Mouse (Mus musculus) MEL (cell line): ENCODE results near the gene Pimreg. TPM values are rescaled to one million over a fixed set of nuclear protein-coding genes. Genes with fewer than 3 reads are reported as not detected.
A peak's percentile ranks its signal among the peaks of the same experiment; 100 is the strongest.

Experiments
- DNase-seq: peaks from one replicate; pipeline ENCODE4 v3.0.0; 2011; ENCODE audit warnings: low read depth, low spot score
- H3K27ac ChIP-seq: 2 replicates; pipeline ENCODE4 v1.5.1; 2012; ENCODE audit warnings: low read depth, mild to moderate bottlenecking, control low read depth, low read length, moderate library complexity; ENCODE audit not compliant: control insufficient read depth
- H3K27me3 ChIP-seq, 2 experiments: fragments of 150-350 bp in 1 of 2; sonication (generic) in 1 of 2; 2 replicates each; pipeline ENCODE4 v1.6.1; 2012; ENCODE audit warnings: low read length in 2 of 2, mild to moderate bottlenecking in 2 of 2, improper control_type of control experiment in 1 of 2, moderate library complexity in 1 of 2; ENCODE audit not compliant: insufficient read depth in 2 of 2, control insufficient read depth in 1 of 2
- H3K36me3 ChIP-seq, 2 experiments: 2 replicates each; pipeline ENCODE4 v1.6.1; 2012 to 2014; ENCODE audit warnings: low read length in 2 of 2, improper control_type of control experiment in 1 of 2, inconsistent platforms in 1 of 2, mild to moderate bottlenecking in 1 of 2; ENCODE audit not compliant: insufficient read depth in 2 of 2, control insufficient read depth in 1 of 2
- H3K4me1 ChIP-seq, 2 experiments: fragments of 150-350 bp in 1 of 2; sonication (generic) in 1 of 2; 2 replicates each; pipeline ENCODE4 v1.6.1; 2012; ENCODE audit warnings: low read length in 2 of 2, improper control_type of control experiment in 1 of 2, mild to moderate bottlenecking in 1 of 2; ENCODE audit not compliant: insufficient read depth in 2 of 2, control insufficient read depth in 1 of 2
- H3K4me3 ChIP-seq, 2 experiments: fragments of 150-350 bp in 1 of 2; sonication (generic) in 1 of 2; 2 replicates each; pipeline ENCODE4 v1.5.1; 2012; ENCODE audit warnings: low read depth in 2 of 2, low read length in 2 of 2, mild to moderate bottlenecking in 2 of 2, moderate library complexity in 2 of 2, control low read depth in 1 of 2, improper control_type of control experiment in 1 of 2; ENCODE audit not compliant: control insufficient read depth in 1 of 2, insufficient read depth in 1 of 2
- H3K79me2 ChIP-seq: 2 replicates; pipeline ENCODE4 v1.6.1; 2012; ENCODE audit warnings: mild to moderate bottlenecking, low read length, moderate library complexity; ENCODE audit not compliant: control insufficient read depth, poor library complexity, insufficient read depth
- H3K9ac ChIP-seq: 2 replicates; pipeline ENCODE4 v1.6.1; 2012; ENCODE audit warnings: low read depth, mild to moderate bottlenecking, control low read depth, low read length, moderate library complexity; ENCODE audit not compliant: control insufficient read depth, poor library complexity, severe bottlenecking
- H3K9me3 ChIP-seq: fragments of 150-350 bp; sonication (generic); replicated peaks from 2 replicates; pipeline ENCODE4 v1.6.1; 2012; ENCODE audit warnings: mild to moderate bottlenecking, low read length, improper control_type of control experiment, moderate library complexity; ENCODE audit not compliant: insufficient read depth
- BHLHE40 ChIP-seq: IDR thresholded peaks from 2 replicates; pipeline ENCODE4 v1.6.1; 2012; ENCODE audit warnings: low read depth, mild to moderate bottlenecking, inconsistent platforms, low read length, improper control_type of control experiment, borderline replicate concordance
- CHD2 ChIP-seq: IDR thresholded peaks from 2 replicates; pipeline ENCODE4 v1.6.1; 2011; ENCODE audit warnings: low read length, improper control_type of control experiment
- CTCF ChIP-seq, 3 experiments: IDR thresholded peaks in 2 of 3; conservative IDR thresholded peaks in 1 of 3; 2 replicates each; pipeline ENCODE4 v1.5.1; 2011 to 2012; ENCODE audit warnings: low read length in 3 of 3, low read depth in 2 of 3, mild to moderate bottlenecking in 2 of 3, improper control_type of control experiment in 1 of 3, inconsistent platforms in 1 of 3, mixed read lengths in 1 of 3, moderate library complexity in 1 of 3; ENCODE audit not compliant: control insufficient read depth in 1 of 3, insufficient read depth in 1 of 3, poor library complexity in 1 of 3, severe bottlenecking in 1 of 3
- E2F4 ChIP-seq: IDR thresholded peaks from 2 replicates; pipeline ENCODE4 v1.6.1; 2011; ENCODE audit warnings: low read depth, low read length, improper control_type of control experiment, borderline replicate concordance
- ELF1 ChIP-seq: IDR thresholded peaks from 2 replicates; pipeline ENCODE4 v1.6.1; 2014; ENCODE audit warnings: low read depth, mild to moderate bottlenecking, inconsistent platforms, low read length, improper control_type of control experiment, moderate library complexity
- EP300 ChIP-seq, 2 experiments: IDR thresholded peaks; 2 replicates each; pipeline ENCODE4 v1.6.1; 2011; ENCODE audit warnings: improper control_type of control experiment in 2 of 2, low read length in 2 of 2, low read depth in 1 of 2, mild to moderate bottlenecking in 1 of 2
- ETS1 ChIP-seq: IDR thresholded peaks from 2 replicates; pipeline ENCODE4 v1.6.1; 2012; ENCODE audit warnings: low read depth, mild to moderate bottlenecking, inconsistent platforms, low read length, improper control_type of control experiment, moderate library complexity
- GATA1 ChIP-seq: IDR thresholded peaks from 2 replicates; pipeline ENCODE4 v1.6.1; 2011; ENCODE audit warnings: low read depth, low read length, improper control_type of control experiment
- HCFC1 ChIP-seq: IDR thresholded peaks from 2 replicates; pipeline ENCODE4 v1.6.1; 2012; ENCODE audit warnings: low read depth, mild to moderate bottlenecking, inconsistent platforms, low read length, improper control_type of control experiment, moderate library complexity
- JUND ChIP-seq: IDR thresholded peaks from 2 replicates; pipeline ENCODE4 v1.6.1; 2011; ENCODE audit warnings: low read depth, mild to moderate bottlenecking, improper control_type of control experiment, low read length
- KAT2A ChIP-seq: conservative IDR thresholded peaks from 2 replicates; pipeline ENCODE4 v1.6.1; 2012; ENCODE audit warnings: low read depth, low read length, improper control_type of control experiment, inconsistent platforms
- MAZ ChIP-seq: IDR thresholded peaks from 2 replicates; pipeline ENCODE4 v1.6.1; 2012; ENCODE audit warnings: low read depth, mild to moderate bottlenecking, inconsistent platforms, low read length, improper control_type of control experiment
- MEF2A ChIP-seq: IDR thresholded peaks from 2 replicates; pipeline ENCODE4 v1.6.1; 2014; ENCODE audit warnings: low read depth, mild to moderate bottlenecking, inconsistent platforms, low read length, improper control_type of control experiment; ENCODE audit not compliant: poor library complexity, insufficient replicate concordance, severe bottlenecking; ENCODE audit errors: extremely low read depth
- MXI1 ChIP-seq: IDR thresholded peaks from 2 replicates; pipeline ENCODE4 v1.6.1; 2011; ENCODE audit warnings: mild to moderate bottlenecking, low read depth, low read length, improper control_type of control experiment
- MYB ChIP-seq: IDR thresholded peaks from 2 replicates; pipeline ENCODE4 v1.6.1; 2011; ENCODE audit warnings: mild to moderate bottlenecking, low read depth, low read length, improper control_type of control experiment
- NELFE ChIP-seq: IDR thresholded peaks from 2 replicates; pipeline ENCODE4 v1.6.1; 2011; ENCODE audit warnings: low read depth, low read length, improper control_type of control experiment
- NRF1 ChIP-seq: IDR thresholded peaks from 2 replicates; pipeline ENCODE4 v1.6.1; 2014; ENCODE audit warnings: low read depth, mild to moderate bottlenecking, inconsistent platforms, low read length, improper control_type of control experiment, moderate library complexity; ENCODE audit not compliant: poor library complexity, insufficient read depth, severe bottlenecking
- POLR2AphosphoS2 ChIP-seq: IDR thresholded peaks from 2 replicates; pipeline ENCODE4 v1.6.1; 2011; ENCODE audit warnings: low read length, improper control_type of control experiment
- SMC3 ChIP-seq: IDR thresholded peaks from 2 replicates; pipeline ENCODE4 v1.6.1; 2011; ENCODE audit warnings: low read depth, low read length, improper control_type of control experiment
- USF1 ChIP-seq: IDR thresholded peaks from 2 replicates; pipeline ENCODE4 v1.6.1; 2014; ENCODE audit warnings: low read depth, mild to moderate bottlenecking, inconsistent platforms, low read length, improper control_type of control experiment, moderate library complexity
- ZC3H11A ChIP-seq: IDR thresholded peaks from 2 replicates; pipeline ENCODE4 v1.6.1; 2012; ENCODE audit warnings: low read depth, mild to moderate bottlenecking, inconsistent platforms, low read length, improper control_type of control experiment
- ZKSCAN1 ChIP-seq: IDR thresholded peaks from 2 replicates; pipeline ENCODE4 v1.6.1; 2012; ENCODE audit warnings: low read depth, mild to moderate bottlenecking, inconsistent platforms, low read length, improper control_type of control experiment, moderate library complexity
- polyA plus RNA-seq, 2 experiments: library from polyadenylated mRNA; stranded (reverse) in 1 of 2; unstranded in 1 of 2; fragments of >175 nt in 1 of 2; fragments of >200 nt in 1 of 2; gene quantifications; 2 replicates each; pipeline versions ENCODE4 v1.2.1 to v1.2.4; 2012; ENCODE audit warnings: low replicate concordance in 2 of 2, low read depth in 1 of 2; ENCODE audit not compliant: insufficient read length in 2 of 2, insufficient read depth in 1 of 2, missing spikeins in 1 of 2
- total RNA-seq: library from RNA; depleted of rRNA; stranded (reverse); fragments of 300-350 nt; gene quantifications from 2 replicates; pipeline ENCODE4 v1.2.3, GENCODE M21; 2012

Gene Pimreg
- total and polyA plus RNA-seq, 3 experiments: 24.3 to 45.3 TPM; not detected in 1

- 0 out of 4 replicates have a peak, but pooled peaks cover 0 to 1% of the 10 kb centered on the region in 2 experiments for H3K27me3 ChIP-seq
- no peak overlapping the region for H3K4me3 ChIP-seq
- H3K9me3 ChIP-seq: no peaks in the 10 kb centered on the region
- H3K9ac ChIP-seq: no peak overlapping the region
- H3K36me3 ChIP-seq: peaks cover 0 to 3% of the 10 kb centered on the region in 2 experiments; a peak in 2 of 4 replicates
- H3K27ac ChIP-seq: no peak overlapping the region
- H3K4me1 ChIP-seq: peaks cover 5 to 10% of the 10 kb centered on the region in 2 experiments
- TF ChIP-seq CTCF (IDR thresholded peaks at IDR 0.05 in 2 of 3, conservative IDR thresholded peaks at IDR 0.05 in 1 of 3; ENCODE audit: control insufficient read depth in 1 of 3, insufficient read depth in 1 of 3, low read depth in 2 of 3, low read length in 3 of 3, poor library complexity in 1 of 3, severe bottlenecking in 1 of 3): peak in 2 of 3 experiments; percentile 9 to 55; a peak in 3 of 6 replicates
- TF ChIP-seq MXI1: no peak
- no peak for TF ChIP-seq SMC3
- TF ChIP-seq NELFE: no peak
- no peak for TF ChIP-seq POLR2AphosphoS2
- no peak for DNase-seq
- no peaks in the 10 kb centered on the region for H3K79me2 ChIP-seq
Measured at GRCm38 (mm10) chr11:72016518-72017252, 25.1 kb upstream of the Pimreg start.

- TF ChIP-seq USF1 (no peak), MYB (no peak), BHLHE40 (no peak), MAZ (no peak), E2F4 (no peak), ZKSCAN1 (no peak), NRF1 (no peak), POLR2AphosphoS2 (no peak), ELF1 (no peak), KAT2A (no peak), EP300 (IDR thresholded peaks at IDR 0.05; ENCODE audit: low read depth in 1 of 2, low read length in 2 of 2) (no peak), MEF2A (no peak), JUND (no peak), CHD2 (no peak), GATA1 (no peak), MXI1 (no peak), HCFC1 (no peak), ZC3H11A (no peak), ETS1 (no peak)
- TF ChIP-seq, all 39 proteins: peak for 0
- Histone ChIP-seq H3K27me3 (no peaks in the 10 kb centered on the region), H3K36me3 (peaks cover 0 to 3% of the 10 kb centered on the region in 2 experiments; a peak in 2 of 4 replicates), H3K9ac (no peak overlapping the region), H3K4me3 (no peak overlapping the region), H3K79me2 (no peaks in the 10 kb centered on the region), H3K4me1 (peaks cover 5 to 15% of the 10 kb centered on the region in 2 experiments), H3K27ac (no peak overlapping the region), H3K9me3 (no peaks in the 10 kb centered on the region)
- DNase-seq: no peak
Measured at GRCm38 (mm10) chr11:72017253-72017601, 24.6 kb upstream of the Pimreg start.
